Mouse (Mus musculus): ENCODE data around the gene Ntng2. TPM values are rescaled to one million over a fixed set of nuclear protein-coding genes. Genes with fewer than 3 reads are reported as not detected.

Gene Ntng2
- polyA plus RNA-seq (2015; fragmentation: Nextera tagmentation; extraction: Ambion mirVana): 6.2 and 8.4 TPM in 2 replicates

DNA sequence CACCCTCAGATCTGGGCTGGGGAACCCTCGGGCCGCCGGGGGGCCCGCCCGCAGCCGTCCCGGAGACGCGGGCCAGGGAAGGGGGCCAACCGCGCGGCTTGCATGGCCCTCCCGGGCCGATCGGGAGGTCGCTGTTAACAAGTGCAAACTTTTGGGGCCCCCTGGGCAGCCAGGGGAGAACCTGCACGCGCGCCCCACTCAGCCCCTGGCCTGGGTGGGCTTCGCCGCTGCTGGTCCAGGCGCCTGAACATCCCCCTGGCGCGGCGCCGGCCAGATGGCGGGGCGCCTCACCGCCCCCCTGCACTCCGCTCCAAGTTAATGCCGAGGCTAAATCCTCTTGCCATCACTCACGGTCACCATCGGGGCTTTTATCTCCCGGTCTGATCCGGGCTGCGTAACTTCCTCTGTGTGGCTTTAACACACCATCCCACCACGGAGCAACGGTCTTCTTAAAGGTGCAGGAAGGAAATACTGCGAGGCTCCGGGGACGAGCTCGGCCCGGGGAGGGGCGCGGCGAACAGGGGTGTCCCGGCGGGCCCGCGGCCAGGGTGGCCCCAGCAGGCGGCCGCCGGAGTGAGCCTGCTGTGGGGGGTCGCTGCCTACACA is at the start of gene Ntng2:
Gene Ntng2, minus strand, starts transcription at position 407 of the 606 bp plus-strand sequence.
- peak within 1 kb of the TSS; percentile 80 for H3K9ac ChIP-seq
- peak within 1 kb of the TSS; percentile 68 for H3K4me3 ChIP-seq
- 1% methylated on average over 52 of the region's 54 CpGs for WGBS
- peaks cover 68% of the 10 kb centered on the region for H3K27me3 ChIP-seq
- H3K4me2 ChIP-seq: peak within 1 kb of the TSS; percentile 97
- peak; percentile 39 for ATAC-seq
- peak within 1 kb of the TSS; percentile 89 for H3K27ac ChIP-seq
- H3K9me3 ChIP-seq (replicated peaks): no peaks in the 10 kb centered on the region
- peaks cover 66% of the 10 kb centered on the region for H3K4me1 ChIP-seq
- H3K36me3 ChIP-seq (ENCODE audit: poor library complexity, severe bottlenecking): no peaks in the 10 kb centered on the region

DNA sequence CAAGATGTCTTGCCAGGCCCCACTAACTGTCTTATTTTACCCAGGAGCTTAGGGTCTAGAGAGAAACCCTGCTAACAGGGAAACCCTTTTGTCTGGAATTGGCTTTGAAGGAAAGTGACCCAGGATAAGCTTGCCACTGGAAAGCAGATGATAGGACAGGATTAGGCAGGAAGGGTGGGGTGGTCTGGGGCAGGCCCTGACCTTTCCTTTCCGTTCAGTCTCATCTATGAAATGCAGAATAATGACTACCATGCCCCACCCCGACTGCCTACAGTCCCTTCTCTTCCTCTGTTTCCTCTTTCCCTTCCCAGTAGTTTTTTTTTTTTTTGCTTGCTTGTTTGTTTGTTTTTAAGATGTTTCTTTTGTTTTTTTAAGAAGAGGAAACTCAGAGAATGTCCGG is 42.8 kb upstream of the Ntng2 start:
- Histone ChIP-seq H3K4me1 (no peaks in the 10 kb centered on the region), H3K27me3 (no peaks in the 10 kb centered on the region), H3K36me3 (ENCODE audit: poor library complexity, severe bottlenecking) (no peaks in the 10 kb centered on the region), H3K9me3 (replicated peaks) (peaks cover 12% of the 10 kb centered on the region), H3K27ac (no peak overlapping the region), H3K4me2 (no peak overlapping the region), H3K9ac (no peak overlapping the region), H3K4me3 (no peak overlapping the region)
- 77% methylated on average over 3 of the region's 3 CpGs for WGBS
- ATAC-seq: no peak

DNA sequence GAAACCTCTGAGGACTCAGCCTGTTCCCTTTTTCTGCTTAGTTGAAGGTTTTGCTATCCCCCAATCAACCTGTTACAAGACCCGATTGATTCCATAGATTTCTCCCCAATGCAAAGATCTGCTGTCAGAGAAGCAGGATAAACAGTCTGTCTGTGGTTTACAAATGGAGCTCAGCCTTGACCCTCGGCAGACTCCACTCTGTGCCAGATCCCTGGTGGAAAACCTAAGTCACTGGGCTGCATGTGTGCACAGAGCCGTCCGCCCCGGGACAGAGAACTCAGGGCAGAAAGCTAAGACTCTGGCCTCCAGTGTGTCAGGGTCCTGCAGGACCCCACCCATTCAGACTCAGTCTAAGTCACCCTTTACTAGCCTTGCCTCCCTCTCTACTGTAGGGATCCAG is 34.8 kb upstream of the Ntng2 start:
- H3K4me2 ChIP-seq: no peak overlapping the region
- H3K4me3 ChIP-seq: no peak overlapping the region
- H3K27me3 ChIP-seq: no peaks in the 10 kb centered on the region
- H3K27ac ChIP-seq: no peak overlapping the region
- no peaks in the 10 kb centered on the region for H3K36me3 ChIP-seq (ENCODE audit: poor library complexity, severe bottlenecking)
- ATAC-seq: no peak
- whole genome bisulfite sequencing: 87% methylated on average over 5 of the region's 5 CpGs
- H3K4me1 ChIP-seq: no peaks in the 10 kb centered on the region
- H3K9ac ChIP-seq: no peak overlapping the region
- no peaks in the 10 kb centered on the region for H3K9me3 ChIP-seq (replicated peaks)

DNA sequence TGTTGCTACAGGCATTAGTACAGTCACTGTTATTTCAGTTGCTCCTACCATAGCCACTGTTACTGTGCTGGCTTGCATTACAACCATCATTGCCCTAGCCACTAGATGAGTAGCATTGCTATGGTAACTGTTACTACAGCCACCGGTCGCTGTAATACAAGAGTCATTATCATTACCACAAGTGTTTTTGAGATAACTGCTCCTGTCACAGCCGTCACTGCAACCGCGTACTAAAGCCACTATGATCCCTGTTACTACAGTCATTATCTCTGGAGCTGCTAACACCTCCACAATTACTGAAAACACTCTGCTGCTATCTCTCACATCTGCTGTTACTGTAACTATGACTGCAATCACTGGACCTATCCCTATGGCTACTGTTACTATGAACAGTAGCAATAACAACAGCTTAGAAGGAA is 24.9 kb upstream of the Ntng2 start:
- Histone ChIP-seq H3K4me2 (no peak overlapping the region), H3K27ac (no peak overlapping the region), H3K9ac (no peak overlapping the region), H3K4me1 (peaks cover 7% of the 10 kb centered on the region; the same call in 1 of the 2 replicates), H3K4me3 (no peak overlapping the region), H3K27me3 (no peaks in the 10 kb centered on the region), H3K36me3 (ENCODE audit: poor library complexity, severe bottlenecking) (no peaks in the 10 kb centered on the region), H3K9me3 (replicated peaks) (no peaks in the 10 kb centered on the region)
- 60% methylated on average over 5 of the region's 5 CpGs for WGBS
- ATAC-seq: no peak; the same call in 1 of the 2 replicates

DNA sequence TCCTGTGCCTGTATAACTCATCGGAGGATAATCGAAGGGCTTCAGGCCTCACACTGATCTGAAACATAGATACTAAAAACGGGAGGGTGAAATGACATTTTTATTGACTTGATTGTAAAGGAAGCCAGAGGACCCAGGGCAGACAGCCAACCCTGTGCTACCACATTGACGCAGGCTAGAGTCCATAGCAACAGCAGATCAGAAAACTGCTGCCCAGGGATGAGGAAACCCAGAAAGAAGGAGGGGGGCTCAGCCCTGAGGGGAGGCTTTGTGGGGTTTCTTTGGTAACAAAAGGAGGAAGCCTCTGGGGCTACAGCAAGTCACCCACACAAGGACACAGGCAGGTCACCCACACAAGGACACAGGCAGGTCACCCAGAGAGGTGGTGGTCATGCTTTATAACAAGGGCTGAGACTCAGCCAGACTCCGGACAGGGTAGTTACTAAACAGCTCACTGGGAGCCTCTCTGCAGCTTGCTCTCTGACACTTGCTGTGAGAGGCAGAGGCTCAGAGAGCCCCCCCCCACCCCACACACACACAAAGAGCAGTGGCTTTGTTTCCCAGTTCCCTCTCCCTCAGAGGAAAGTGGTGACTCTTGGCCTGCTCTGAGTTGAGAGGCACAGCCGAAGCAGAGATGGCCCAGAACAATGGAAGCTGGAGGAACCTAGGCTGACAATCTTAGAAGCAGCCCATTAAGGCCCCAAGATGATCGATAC is 19.2 kb upstream of the Ntng2 start:
- H3K36me3 ChIP-seq (ENCODE audit: poor library complexity, severe bottlenecking): no peaks in the 10 kb centered on the region
- no peaks in the 10 kb centered on the region for H3K9me3 ChIP-seq (replicated peaks)
- H3K4me2 ChIP-seq: no peak overlapping the region
- 51% methylated on average over 7 of the region's 7 CpGs for WGBS
- no peaks in the 10 kb centered on the region for H3K27me3 ChIP-seq
- peaks cover 19% of the 10 kb centered on the region for H3K4me1 ChIP-seq
- peak overlapping the region; percentile 14; the same call in 1 of the 2 replicates for H3K9ac ChIP-seq
- peak overlapping the region; percentile 10; the same call in 1 of the 2 replicates for H3K27ac ChIP-seq
- no peak overlapping the region for H3K4me3 ChIP-seq
- ATAC-seq: no peak

DNA sequence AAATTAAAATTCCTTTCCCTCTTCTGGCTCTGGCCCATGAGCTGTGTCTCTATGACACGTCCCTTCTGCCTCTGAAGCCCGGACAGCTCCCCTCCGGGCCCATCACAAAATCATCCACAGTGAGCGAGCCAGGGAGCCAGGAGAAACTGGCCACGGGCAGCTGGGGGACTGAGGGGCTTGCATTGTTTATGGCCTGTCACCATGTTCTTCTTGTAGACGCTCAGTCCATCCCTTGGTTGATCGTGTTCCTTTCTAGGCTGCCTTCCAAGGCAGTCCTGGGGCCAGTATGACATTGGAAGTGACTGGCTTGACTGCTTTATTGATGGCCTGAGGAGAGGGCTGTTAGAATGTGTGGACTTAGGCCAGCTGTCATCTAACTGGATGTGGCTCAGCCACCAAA is 18.3 kb upstream of the Ntng2 start:
- H3K4me3 ChIP-seq: no peak overlapping the region
- H3K4me2 ChIP-seq: no peak overlapping the region
- no peaks in the 10 kb centered on the region for H3K9me3 ChIP-seq (replicated peaks)

DNA sequence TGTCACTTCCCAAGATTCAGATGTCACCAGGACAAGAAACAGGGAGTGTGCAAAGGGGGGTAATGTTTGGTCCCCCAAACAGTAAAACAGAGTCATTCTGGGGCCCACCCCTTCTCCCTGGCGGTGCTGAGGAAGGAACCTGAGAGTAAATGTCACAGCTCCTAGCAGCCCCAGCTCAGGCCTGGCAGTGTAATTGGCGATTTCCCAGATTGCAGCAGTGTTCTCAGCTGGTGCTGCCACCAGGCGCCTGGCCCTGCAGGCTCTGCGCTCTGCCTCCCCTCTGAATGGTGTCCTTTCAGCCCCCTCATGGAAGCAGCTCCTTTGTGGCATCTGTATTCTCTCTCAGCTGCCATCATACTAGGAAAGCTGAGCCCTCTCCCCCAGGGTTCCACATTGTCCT is 14.0 kb upstream of the Ntng2 start:
- WGBS: 10% methylated on average over 4 of the region's 4 CpGs
- ATAC-seq: peak; percentile 65; the same call in 1 of the 2 replicates
- peak overlapping the region; percentile 76 for H3K27ac ChIP-seq

More for the DNA sequence above, 18.3 kb upstream of the Ntng2 start:
- H3K9ac ChIP-seq: no peak overlapping the region
- 0 out of 2 replicates have a peak overlapping the region, but pooled peaks have one; percentile 10 for H3K27ac ChIP-seq
- 80% methylated on average over 7 of the region's 7 CpGs for WGBS
- peaks cover 25% of the 10 kb centered on the region for H3K4me1 ChIP-seq
- no peaks in the 10 kb centered on the region for H3K27me3 ChIP-seq
- H3K36me3 ChIP-seq (ENCODE audit: poor library complexity, severe bottlenecking): no peaks in the 10 kb centered on the region
- no peak for ATAC-seq

DNA sequence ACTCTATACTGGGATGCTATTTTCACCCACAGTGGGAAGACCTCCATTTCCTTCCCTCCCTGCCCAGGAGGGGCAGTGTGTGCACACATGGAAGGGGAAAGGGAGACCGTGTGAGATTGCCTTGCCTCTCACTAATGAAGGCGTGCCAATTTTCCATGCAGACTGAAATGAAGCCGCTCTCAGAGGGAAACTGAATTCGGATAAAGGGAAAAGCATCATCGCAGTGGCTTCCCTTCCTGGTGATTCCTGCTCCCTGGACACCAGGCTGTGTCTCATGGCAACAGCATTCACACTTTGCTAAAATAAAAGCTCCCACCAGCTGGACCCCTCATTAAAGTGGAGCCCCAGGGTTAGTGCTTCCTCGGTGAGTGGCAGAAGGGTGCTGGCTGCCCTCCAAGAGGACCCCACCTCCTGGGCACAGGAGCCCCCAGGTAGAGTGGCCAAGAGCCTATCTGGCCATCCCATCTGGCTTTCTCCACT is 9.7 kb upstream of the Ntng2 start:
- 43% methylated on average over 6 of the region's 6 CpGs for WGBS
- Histone ChIP-seq H3K4me3 (no peak overlapping the region), H3K4me1 (peaks cover 11% of the 10 kb centered on the region), H3K27ac (peak overlapping the region; percentile 65), H3K27me3 (no peaks in the 10 kb centered on the region), H3K4me2 (no peak overlapping the region), H3K9ac (no peak overlapping the region), H3K9me3 (replicated peaks) (no peaks in the 10 kb centered on the region), H3K36me3 (ENCODE audit: poor library complexity, severe bottlenecking) (no peaks in the 10 kb centered on the region)
- peak; percentile 83 for ATAC-seq

More for the DNA sequence above, 14.0 kb upstream of the Ntng2 start:
- Histone ChIP-seq H3K4me2 (no peak overlapping the region), H3K9me3 (replicated peaks) (no peaks in the 10 kb centered on the region), H3K27me3 (no peaks in the 10 kb centered on the region), H3K4me1 (peaks cover 16% of the 10 kb centered on the region), H3K36me3 (ENCODE audit: poor library complexity, severe bottlenecking) (no peaks in the 10 kb centered on the region), H3K9ac (0 out of 2 replicates have a peak overlapping the region, but pooled peaks have one; percentile 16), H3K4me3 (no peak overlapping the region)

DNA sequence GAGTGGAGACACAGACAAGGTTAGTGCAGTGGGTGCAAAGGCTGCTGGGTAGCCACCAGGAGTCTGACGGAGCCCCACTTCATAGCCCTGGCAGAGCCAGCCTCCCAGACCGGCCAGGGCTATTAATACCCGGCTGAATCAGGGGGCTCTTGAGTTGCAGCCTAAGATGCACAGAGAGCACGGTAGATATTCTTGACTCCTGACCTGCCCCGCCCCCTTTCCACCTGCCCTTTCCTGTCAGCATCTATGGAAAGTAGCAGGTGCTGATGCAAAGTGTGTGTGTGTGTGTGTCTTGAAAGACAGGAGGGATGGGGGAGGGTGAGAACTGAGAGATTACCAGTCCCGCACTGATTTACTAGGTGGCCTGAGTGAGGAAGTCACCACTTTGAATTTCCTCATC is 8.3 kb upstream of the Ntng2 start:
- Histone ChIP-seq H3K4me2 (no peak overlapping the region), H3K27ac (no peak overlapping the region), H3K27me3 (no peaks in the 10 kb centered on the region), H3K9me3 (replicated peaks) (no peaks in the 10 kb centered on the region), H3K4me3 (no peak overlapping the region), H3K4me1 (no peaks in the 10 kb centered on the region), H3K36me3 (ENCODE audit: poor library complexity, severe bottlenecking) (no peaks in the 10 kb centered on the region), H3K9ac (no peak overlapping the region)
- WGBS: 70% methylated on average over 6 of the region's 6 CpGs
- no peak for ATAC-seq

DNA sequence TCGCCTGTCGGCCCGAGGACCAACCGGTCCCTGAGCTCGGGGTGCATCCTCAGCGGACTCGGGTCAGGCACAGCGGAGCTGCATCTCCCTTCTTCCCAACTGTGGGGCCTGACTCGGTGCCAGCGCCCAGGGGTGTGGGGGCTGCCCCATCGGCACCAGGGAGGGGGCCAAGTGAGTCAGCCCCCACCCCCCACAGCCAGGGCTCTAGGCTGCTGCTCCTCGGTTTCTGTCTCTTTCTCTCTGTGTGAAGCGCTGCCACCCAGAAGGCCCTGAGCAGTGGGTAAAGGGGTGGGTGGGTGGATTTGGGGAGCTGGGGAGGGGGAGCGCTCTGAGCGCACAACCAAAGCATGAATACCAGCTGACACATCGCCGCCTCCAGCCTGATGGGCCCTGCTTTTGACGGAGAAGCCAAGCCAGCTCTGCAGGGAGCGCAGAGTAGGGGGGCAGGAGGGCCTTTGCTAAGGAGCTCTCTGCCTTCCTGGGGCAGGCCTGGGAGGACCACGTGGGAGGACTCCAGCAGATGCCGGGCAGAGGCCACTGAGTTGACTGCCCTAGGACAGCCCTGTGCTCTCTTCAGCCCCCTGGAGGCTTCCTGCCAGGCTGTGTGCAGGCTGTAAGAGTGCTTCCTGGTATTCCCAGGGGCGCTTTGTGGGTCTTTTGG is 530 bp upstream of the Ntng2 start:
- Histone ChIP-seq H3K9ac (peak overlapping the region; percentile 80), H3K36me3 (ENCODE audit: poor library complexity, severe bottlenecking) (no peaks in the 10 kb centered on the region), H3K4me2 (peak overlapping the region; percentile 97), H3K4me3 (peak overlapping the region; percentile 68), H3K9me3 (replicated peaks) (no peaks in the 10 kb centered on the region), H3K27me3 (peaks cover 61% of the 10 kb centered on the region), H3K27ac (peak overlapping the region; percentile 89), H3K4me1 (peaks cover 62% of the 10 kb centered on the region)
- peak; percentile 74 for ATAC-seq
- 1% methylated on average over 21 of the region's 22 CpGs for WGBS

DNA sequence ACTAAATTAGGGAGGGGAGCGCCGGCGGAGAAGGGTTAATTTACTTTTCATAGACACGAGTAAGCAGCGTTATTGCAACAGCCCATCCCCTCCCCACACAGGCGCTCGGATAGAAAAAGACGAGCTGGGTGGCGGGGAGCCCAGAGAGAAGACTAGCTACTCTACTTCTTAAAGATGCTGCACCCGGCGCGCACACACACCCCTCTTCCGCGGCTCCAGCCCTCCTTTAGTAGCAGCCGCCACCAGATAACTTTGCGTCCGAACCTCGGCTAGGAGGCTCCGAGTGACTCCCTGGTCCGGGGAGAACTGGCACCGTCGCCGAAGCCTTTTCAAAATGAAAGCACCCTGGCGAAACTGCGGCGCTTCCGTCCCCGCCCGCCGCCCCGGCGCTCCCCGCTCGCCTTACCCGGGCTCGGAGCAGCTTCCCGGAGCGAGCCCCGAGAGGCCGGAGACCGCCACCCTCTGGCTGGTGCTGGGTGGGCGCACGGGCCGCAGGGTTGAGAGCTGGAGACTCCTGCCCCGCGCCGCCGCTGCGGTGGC is 676 bp downstream of the Ntng2 start:
- Histone ChIP-seq H3K27ac (peak overlapping the region; percentile 89), H3K4me1 (peaks cover 72% of the 10 kb centered on the region), H3K4me3 (peak overlapping the region; percentile 68), H3K9ac (peak overlapping the region; percentile 80), H3K36me3 (ENCODE audit: poor library complexity, severe bottlenecking) (no peaks in the 10 kb centered on the region), H3K27me3 (peaks cover 73% of the 10 kb centered on the region), H3K4me2 (peak overlapping the region; percentile 97), H3K9me3 (replicated peaks) (no peaks in the 10 kb centered on the region)
- ATAC-seq: 0 out of 2 replicates have a peak, but pooled peaks have one; percentile 29
- under 1% methylated on average over 48 of the region's 49 CpGs for WGBS
